Mouse (Mus musculus) gastrocnemius, postnatal 14 days (tissue): ENCODE results near the gene Insl5. TPM values are rescaled to one million over a fixed set of nuclear protein-coding genes. Genes with fewer than 3 reads are reported as not detected.

Experiments
- total RNA-seq, 2 experiments: library from RNA; stranded (reverse); gene quantifications; 2 replicates each; pipeline ENCODE4 v1.2.3; 2021

Gene Insl5
- total RNA-seq, 2 experiments from 2014 or later, result not detected

Other genes starting within 250 kb of the Insl5 start
- not detected for gene Tctex1d1, start 48.2 kb downstream of the Insl5 start, total RNA-seq
- gene Mier1, start 87.5 kb upstream of the Insl5 start, total RNA-seq, result 10 to 100 TPM; 21.8 to 22.3 TPM
- gene Wdr78, start 87.7 kb upstream of the Insl5 start, total RNA-seq, result under 1 TPM; 0.74 to 0.86 TPM
- 1 to 10 TPM; 3.2 to 5.0 TPM for gene Slc35d1, start 188.3 kb upstream of the Insl5 start, total RNA-seq